Mouse (Mus musculus) lung, postnatal 0 days (tissue): ENCODE results near the gene Calm3.

Source experiments
- CTCF ChIP-seq: IDR thresholded peaks from 2 replicates; pipeline ENCODE4 v1.5.1; 2016; ENCODE audit warnings: antibody characterized with exemption, mild to moderate bottlenecking
- EP300 ChIP-seq: IDR thresholded peaks from 2 replicates; pipeline ENCODE4 v1.6.1; 2016; ENCODE audit warnings: antibody characterized with exemption, mild to moderate bottlenecking, control low read depth

DNA sequence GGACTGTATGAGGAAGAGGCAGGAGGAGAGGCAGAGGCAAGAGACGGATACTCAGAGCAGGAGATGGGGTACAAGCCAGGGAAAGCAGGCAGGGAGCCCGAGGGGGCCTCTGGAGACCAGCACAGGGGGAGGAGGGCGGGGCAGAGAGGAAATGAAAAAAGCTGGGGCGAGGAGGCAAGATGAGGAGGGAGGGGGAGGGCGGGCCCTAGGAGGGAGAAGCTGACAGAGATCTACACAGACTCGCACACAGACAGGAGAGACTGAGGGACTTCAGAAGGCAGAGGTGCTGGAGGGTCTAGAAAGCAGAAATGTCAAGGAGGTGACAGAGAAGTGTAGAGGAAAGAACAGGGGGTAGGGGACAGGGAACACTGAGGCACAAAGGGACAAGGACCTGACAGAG, 17.6 kb downstream of the Calm3 start, which contains the start of gene Ptgir:
- TF ChIP-seq CTCF (no peak), EP300 (no peak)
